Mouse (Mus musculus): ENCODE data around the gene D430041D05Rik.

Gene D430041D05Rik

GRCm38 (mm10) chr2:104192401-104193141 is 218.2 kb downstream of the D430041D05Rik start:
- DNase-seq (ENCODE audit: low spot score in 2 of 2): no peak

DNA sequence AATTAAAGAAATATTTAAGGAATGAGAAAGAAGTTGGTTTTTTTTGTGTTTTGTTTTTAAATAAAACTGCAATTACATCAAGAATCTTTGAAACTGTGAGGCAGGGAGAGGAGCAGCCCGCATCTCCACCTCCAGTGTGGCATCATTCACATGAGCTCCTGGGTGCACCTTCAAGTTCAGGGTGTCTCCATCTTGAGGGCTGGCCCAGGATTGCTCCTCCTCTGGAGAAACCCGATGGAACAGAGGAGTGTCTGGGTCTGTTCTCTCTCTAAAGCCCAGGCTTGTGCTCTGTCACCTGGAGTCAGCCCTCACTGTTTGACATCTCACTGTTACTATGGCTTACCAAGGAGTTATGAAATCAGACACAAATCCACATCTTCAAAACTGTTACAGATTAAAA is 219.1 kb downstream of the D430041D05Rik start:
- DNase-seq (ENCODE audit: low spot score in 2 of 2): no peak

DNA sequence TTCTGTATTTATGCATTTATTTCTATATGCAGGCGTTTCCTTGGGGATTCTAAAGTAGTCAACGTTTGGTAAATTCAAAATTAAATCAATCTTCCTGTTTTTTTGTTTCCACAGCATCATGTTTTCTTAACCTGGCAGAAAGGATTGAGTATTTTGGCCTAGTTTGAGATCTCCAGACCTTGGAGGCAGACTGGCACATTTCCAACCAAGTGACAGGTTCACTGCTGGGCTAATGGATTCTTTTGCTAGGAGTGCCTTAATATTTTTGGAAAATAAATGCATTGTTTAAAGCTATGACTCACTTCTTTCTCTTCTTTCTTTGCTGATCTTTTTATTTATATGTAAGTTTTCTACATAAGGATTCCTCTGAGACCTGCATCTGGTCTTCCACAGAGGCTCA is 222.0 kb downstream of the D430041D05Rik start:
- DNase-seq (ENCODE audit: low spot score in 2 of 2): no peak

GRCm38 (mm10) chr2:104187073-104187472 is 223.7 kb downstream of the D430041D05Rik start:
- no peak for DNase-seq (ENCODE audit: low spot score in 2 of 2)

DNA sequence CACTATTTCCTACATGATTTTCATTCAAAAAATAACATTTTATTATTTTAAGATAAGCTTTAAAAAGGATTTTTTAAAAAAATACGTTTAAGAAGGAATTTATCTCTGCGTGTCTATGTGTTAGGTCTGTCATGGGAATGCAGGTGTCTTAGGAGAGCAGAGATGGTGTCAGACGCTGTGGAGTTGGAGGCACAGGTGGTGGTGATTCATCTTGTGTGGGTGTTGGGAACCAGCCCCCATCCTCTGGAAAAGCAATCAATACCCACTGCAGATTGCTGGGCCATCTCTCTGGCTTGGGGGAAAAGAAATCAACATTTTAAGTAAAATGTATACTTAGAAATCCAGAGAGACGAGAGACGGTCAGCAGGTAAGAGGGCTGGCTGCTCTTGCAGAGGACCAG is 225.2 kb downstream of the D430041D05Rik start:
- DNase-seq (ENCODE audit: low spot score in 2 of 2): peak in 1 of 2 experiments; percentile 41

GRCm38 (mm10) chr2:104184296-104184695 is 226.5 kb downstream of the D430041D05Rik start:
- DNase-seq (ENCODE audit: low spot score in 2 of 2): no peak

- no peak for DNase-seq (ENCODE audit: low spot score in 2 of 2)
Measured at GRCm38 (mm10) chr2:104183246-104183845, 227.5 kb downstream of the D430041D05Rik start.

- DNase-seq (ENCODE audit: low spot score in 2 of 2): no peak
Measured at GRCm38 (mm10) chr2:104179636-104180035, 231.2 kb downstream of the D430041D05Rik start.

DNA sequence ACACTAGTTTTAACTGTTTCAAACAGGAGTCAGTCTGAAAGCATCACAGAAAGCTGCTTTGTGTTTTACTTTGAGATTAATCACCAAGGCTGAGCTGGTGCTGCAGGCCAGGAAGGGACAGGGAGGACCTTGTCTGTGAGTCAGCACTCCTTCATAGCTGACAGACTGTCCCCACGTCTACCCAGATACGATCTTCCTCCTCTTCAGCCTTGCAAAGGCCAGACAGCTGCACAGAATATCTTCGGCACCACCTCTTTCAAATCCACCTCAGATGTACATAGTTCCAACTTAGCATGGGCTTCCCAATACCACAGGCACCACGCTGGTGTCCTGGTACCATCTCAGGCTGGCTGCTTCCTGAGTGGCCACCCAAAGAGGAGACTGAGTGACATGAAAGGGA is 232.6 kb downstream of the D430041D05Rik start:
- no peak for DNase-seq (ENCODE audit: low spot score in 2 of 2)

GRCm38 (mm10) chr2:104176979-104177704 is 233.7 kb downstream of the D430041D05Rik start:
- DNase-seq (ENCODE audit: low spot score in 2 of 2): peak; percentile 70 to 72

GRCm38 (mm10) chr2:104176166-104176978 is 234.4 kb downstream of the D430041D05Rik start:
- no peak for DNase-seq (ENCODE audit: low spot score in 2 of 2)

GRCm38 (mm10) chr2:104175476-104176165 is 235.2 kb downstream of the D430041D05Rik start:
- no peak for DNase-seq (ENCODE audit: low spot score in 2 of 2)

DNA sequence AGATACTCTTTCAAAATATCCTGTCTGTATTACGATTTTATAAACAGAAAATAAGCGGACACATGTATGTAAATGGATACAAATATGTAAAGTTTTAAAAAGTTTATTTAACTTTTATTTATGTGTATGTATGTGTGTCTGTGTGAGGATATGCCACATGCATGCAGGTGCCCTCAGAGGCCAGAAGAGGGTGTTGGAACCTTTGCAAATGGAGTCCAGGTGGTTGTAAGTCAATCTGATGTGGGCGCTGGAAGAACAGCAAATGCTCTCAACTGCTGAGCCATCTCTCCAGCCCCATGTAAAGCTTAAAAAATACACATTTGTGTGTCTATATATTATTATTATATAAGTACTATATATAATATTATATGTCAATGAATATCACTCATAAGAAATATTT is 237.4 kb downstream of the D430041D05Rik start:
- DNase-seq (ENCODE audit: low spot score in 2 of 2): no peak

GRCm38 (mm10) chr2:104172695-104173348 is 238.0 kb downstream of the D430041D05Rik start:
- no peak for DNase-seq (ENCODE audit: low spot score in 2 of 2)

DNA sequence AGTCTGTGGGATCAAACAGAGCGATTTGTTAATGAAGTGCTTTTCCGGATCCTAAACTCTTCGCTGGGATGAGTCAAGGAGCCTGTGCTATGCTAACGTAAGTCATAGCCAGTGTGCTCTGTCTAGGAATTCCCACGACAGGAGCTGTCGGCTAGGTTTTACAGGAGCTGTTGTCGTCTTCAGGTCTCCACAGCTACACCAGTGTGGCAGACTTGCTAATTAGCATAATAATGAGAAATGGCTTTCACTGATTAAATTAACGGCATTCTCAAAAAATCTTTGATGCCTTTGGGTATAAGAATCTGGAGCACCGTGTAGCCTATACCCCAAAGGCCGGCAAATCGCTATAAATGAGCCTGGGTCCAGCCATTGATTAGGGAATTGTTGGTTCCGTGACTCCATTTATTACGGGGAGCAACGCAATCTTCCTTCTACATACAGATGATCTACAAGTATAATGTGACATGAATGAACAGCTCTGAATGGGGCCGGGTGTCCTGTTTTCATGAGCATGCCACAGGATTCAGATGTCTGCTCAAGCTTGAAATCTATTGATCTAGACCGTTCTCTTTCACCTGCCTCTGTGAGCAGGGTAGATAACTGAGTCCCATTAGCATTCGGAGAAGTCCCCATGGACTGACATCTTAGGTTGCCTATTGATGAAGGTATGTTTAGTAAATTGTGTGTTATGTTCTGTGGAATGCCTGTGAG is 242.5 kb downstream of the D430041D05Rik start:
- DNase-seq (ENCODE audit: low spot score in 2 of 2): no peak

- no peak for DNase-seq (ENCODE audit: low spot score in 2 of 2)
Measured at GRCm38 (mm10) chr2:104167765-104168164, 243.0 kb downstream of the D430041D05Rik start.

DNA sequence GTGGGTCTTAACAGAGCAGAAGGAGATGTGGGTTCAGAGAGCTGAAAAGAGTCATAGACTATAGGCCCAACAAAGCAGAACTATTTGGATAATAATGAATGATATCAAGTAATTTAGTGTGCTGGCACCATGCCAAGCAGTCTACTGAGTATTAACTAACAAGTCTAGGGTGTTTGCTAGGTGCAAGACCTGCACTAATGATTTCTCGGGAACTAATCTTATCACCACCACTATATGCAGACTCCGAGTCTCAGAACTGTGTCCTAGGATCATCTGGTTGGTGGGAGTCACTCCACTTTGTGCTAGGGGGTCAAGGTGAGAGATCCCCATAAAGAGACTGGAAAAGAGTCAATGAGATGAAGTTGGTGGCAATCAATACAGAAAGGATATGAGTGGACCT is 245.2 kb downstream of the D430041D05Rik start:
- no peak for DNase-seq (ENCODE audit: low spot score in 2 of 2)

DNA sequence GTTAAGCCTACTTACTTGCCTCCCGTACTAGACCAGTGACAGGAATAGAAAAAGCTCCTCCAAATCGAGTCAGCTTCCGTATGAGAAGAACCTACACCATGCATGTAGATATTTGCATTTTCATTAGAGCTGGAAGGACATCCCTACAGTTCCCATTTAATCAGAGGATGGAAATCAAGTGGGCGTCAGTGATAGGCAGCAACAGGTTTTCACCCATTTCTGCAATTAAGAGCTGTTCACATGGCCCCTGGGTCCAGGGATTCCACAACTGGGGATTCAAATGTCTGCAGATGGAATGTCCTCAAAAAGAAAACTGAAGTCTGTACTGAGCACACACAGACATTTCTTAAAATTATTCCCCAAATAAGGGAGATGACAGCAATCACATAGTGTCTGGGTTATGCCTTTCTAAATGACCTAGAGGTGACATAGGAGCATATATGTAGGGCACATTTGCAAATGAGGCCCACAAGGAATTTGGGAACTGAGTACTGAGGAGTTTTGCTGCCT is 246.8 kb downstream of the D430041D05Rik start:
- no peak for DNase-seq (ENCODE audit: low spot score in 2 of 2)

GRCm38 (mm10) chr2:104163418-104163817 is 247.4 kb downstream of the D430041D05Rik start:
- no peak for DNase-seq (ENCODE audit: low spot score in 2 of 2)

DNA sequence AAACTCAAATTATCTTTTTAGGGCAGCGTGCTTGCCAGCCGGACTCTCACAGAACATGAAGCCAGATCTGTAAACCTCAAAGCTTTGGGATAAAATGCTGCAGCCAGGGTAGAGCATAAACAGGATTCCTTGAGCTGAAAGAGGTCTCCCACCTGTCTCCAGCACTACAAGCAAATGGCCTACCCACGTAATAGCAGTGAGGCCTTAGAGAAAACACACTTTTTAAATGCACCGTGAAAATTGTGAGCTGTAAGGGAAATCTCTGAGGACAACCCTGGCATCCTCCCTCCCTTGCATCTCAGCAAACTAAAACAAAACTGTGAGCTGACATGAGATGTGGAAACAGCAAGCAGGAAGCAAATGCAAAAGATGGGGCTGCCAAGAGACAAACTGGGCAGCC is 253.0 kb downstream of the D430041D05Rik start:
- no peak for DNase-seq (ENCODE audit: low spot score in 2 of 2)

Data from right cerebral cortex, postnatal 36 days (tissue).